Mouse (Mus musculus): ENCODE measurements around the gene Mef2d.

The Mef2d gene

GRCm38 (mm10) chr3:88209306-88209705, 67.1 kb downstream of the Mef2d start:
- no peak for DNase-seq (ENCODE audit: low spot score)

DNA sequence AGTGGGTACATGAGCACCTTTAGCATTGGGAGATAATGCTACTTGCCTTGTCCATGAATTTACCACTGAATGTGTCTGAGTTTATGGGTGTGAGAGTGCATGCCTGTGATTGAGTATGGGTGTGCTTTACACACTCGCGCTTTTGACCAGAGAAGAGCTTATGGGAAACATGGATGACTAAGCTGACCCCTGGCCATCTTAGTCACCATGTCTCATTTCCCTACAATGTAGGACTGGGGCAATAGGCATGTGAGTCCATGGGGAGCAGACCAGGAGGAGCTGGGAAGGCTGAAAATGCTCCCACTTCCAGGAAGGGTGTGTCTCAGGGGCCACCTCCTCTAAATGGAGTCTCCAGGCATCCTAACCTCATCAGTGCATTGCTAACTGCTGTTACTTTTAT, 67.9 kb downstream of the Mef2d start:
- no peak for DNase-seq (ENCODE audit: low spot score)

GRCm38 (mm10) chr3:88210918-88211317, 68.7 kb downstream of the Mef2d start:
- DNase-seq (ENCODE audit: low spot score), result no peak

GRCm38 (mm10) chr3:88212356-88212755, 70.2 kb downstream of the Mef2d start:
- no peak for DNase-seq (ENCODE audit: low spot score)

- no peak for DNase-seq (ENCODE audit: low spot score)
Observed at GRCm38 (mm10) chr3:88213019-88213418, 70.8 kb downstream of the Mef2d start.

DNA sequence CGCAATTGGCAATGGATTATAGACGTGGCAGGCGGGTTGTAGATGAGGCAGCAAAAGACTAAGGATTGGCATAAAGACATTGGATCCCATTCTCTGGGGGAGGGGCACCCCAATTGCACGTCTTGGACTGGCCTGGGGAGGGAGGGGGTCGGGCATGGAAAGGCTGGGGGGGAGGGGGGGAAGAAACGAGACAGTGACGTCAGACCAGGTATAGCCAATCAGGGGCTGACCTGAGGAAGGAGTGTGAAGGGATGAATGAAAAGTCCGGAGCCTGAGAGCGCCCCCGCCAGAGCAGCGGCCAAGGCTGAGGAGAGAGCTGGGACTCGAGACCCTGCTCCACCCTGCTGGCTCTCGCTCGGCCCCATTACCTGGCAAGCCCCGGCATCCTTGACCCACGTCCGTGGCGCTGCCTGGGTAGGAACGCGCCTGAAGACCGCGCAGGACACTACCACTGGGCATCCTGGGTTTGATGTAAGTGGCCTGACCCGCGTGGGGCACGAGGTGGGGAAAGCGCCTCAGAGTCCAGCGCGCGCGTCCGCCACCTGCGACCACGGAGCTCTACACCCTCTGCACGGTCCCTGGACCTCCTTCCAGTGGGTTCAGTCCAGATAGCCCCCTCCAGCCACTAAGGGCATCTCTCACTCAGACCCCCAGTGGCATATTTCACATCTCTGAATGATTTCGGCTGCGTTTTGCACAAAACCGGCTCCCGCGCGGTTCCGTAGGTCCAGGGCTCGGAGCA, 72.2 kb downstream of the Mef2d start:
- DNase-seq (ENCODE audit: low spot score), result no peak

- DNase-seq (ENCODE audit: low spot score), result no peak
Observed at GRCm38 (mm10) chr3:88214971-88215552, 72.9 kb downstream of the Mef2d start.

DNA sequence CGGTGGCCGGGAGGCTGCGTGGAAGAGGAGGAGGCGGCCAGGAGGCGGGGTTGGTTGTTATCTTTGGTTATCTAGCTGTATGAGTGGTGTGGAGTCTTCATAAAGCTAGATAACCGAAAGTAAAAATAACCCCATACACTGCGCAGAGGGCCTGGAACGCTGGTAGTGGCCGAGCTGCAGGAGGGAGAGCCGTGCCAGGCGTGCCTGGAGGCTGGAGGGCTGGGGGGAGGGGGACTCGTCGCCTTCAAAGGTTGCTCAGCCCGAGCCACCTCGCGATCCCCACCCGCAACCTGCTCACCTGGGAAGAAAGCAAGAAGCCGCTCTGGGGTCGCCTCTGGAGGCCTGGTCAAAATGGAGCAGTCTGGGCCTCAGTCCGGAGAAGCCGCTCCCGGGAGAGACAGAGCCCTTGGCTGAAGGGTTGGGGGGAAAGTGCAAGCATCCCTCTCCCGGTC, 73.4 kb downstream of the Mef2d start:
- no peak for DNase-seq (ENCODE audit: low spot score)

- DNase-seq (ENCODE audit: low spot score), result no peak
Observed at GRCm38 (mm10) chr3:88216116-88216515, 73.9 kb downstream of the Mef2d start.

DNA sequence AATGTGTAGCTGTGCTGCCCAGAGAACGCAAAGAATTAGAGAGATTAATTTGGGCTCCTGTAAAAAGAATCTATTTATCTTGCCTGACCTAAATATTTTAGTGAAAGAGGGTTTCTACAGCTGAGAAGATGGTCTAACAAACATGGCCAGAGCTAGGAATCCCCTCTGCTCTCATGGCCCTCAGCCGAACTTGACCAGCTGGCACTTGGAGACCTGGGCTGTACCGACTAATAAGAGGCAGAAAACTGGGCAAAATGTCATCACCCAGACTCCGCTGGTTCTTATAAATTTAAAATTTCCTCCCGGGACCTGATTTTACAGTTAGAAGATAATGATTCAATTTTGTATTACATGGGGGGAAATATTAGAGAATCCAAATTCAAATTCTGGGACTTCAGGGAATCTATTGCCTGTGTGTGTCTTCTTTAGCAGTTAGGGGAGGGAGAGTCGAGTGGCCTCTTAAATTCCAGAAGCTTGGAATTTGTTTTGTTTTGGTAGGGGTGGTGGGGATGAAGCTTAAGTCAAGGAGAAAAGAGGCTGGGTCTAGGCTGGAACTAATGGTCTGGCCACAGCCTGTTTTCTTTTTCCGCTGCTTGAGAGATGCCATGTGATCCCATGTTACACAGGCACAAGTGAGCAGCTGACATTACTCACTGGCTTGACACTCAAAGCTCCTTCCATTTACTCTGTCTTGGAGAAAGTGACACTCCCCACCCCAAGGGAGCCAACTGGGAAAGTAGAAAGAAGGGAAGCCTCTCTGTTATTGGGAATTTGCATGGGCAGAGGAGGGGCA, 74.6 kb downstream of the Mef2d start:
- no peak for DNase-seq (ENCODE audit: low spot score)

DNA sequence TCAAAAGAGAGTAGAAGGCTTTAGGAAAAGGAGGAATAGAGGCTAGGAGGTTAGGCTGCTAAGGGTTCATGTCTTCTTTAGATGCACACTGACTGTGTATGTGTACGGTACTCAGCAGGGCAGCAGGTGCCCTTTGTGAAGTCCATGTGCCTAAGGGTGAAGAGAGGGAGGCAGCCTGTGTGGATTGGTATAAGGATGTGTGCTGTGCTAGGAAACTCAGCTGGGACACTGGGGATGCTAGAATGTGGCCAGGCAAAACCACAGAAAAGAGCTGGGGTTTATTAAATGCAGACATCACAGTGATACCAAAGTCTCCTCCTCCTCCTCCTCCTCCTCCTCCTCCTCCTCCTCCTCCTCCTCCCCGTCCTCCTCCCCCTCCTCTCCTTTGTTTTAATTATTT, 75.5 kb downstream of the Mef2d start:
- DNase-seq (ENCODE audit: low spot score), result no peak

DNA sequence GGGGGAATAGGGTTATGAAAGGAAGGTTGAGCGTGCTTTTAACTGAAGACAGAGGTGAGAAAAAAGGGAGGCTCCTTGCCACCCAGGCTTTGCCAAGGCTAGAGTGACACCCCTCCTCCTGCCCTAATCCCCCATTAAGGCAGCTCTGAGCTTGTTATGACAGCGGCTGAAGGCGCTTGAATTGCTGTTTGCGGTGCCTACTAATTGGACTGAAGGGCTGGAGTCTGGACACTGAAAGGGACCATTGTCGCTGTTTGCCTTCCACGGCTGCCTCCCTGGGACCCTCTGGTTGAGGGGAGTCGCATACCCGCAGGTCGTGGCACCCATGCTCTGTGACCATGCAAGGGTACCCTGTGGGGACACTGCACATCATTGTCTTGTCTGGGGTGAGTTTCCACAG, 77.8 kb downstream of the Mef2d start:
- no peak for DNase-seq (ENCODE audit: low spot score)

GRCm38 (mm10) chr3:88220842-88221241, 78.7 kb downstream of the Mef2d start:
- DNase-seq (ENCODE audit: low spot score), result no peak

All from layer of hippocampus, adult 9-10 months (tissue).